Mouse (Mus musculus) olfactory bulb, adult 2 months (tissue): ENCODE measurements around the gene Plekha3.

Source experiments
- CTCF ChIP-seq: fragments of 200-500 bp; IDR thresholded peaks from 2 replicates; pipeline ENCODE4 v1.5.1; 2012; ENCODE audit warnings: low read depth, mild to moderate bottlenecking, low read length, moderate library complexity; ENCODE audit not compliant: insufficient read depth
- POLR2A ChIP-seq: fragments of 200-500 bp; IDR thresholded peaks from 2 replicates; pipeline ENCODE4 v1.6.1; 2012; ENCODE audit warnings: mild to moderate bottlenecking, low read depth, low read length, moderate library complexity; ENCODE audit not compliant: insufficient read depth

- TF ChIP-seq CTCF = no peak
- no peak for TF ChIP-seq POLR2A
Observed at GRCm38 (mm10) chr2:76693765-76694164, 18.7 kb downstream of the Plekha3 start.
